Mouse (Mus musculus): Measurements from ENCODE around the gene D930020B18Rik.

DNA sequence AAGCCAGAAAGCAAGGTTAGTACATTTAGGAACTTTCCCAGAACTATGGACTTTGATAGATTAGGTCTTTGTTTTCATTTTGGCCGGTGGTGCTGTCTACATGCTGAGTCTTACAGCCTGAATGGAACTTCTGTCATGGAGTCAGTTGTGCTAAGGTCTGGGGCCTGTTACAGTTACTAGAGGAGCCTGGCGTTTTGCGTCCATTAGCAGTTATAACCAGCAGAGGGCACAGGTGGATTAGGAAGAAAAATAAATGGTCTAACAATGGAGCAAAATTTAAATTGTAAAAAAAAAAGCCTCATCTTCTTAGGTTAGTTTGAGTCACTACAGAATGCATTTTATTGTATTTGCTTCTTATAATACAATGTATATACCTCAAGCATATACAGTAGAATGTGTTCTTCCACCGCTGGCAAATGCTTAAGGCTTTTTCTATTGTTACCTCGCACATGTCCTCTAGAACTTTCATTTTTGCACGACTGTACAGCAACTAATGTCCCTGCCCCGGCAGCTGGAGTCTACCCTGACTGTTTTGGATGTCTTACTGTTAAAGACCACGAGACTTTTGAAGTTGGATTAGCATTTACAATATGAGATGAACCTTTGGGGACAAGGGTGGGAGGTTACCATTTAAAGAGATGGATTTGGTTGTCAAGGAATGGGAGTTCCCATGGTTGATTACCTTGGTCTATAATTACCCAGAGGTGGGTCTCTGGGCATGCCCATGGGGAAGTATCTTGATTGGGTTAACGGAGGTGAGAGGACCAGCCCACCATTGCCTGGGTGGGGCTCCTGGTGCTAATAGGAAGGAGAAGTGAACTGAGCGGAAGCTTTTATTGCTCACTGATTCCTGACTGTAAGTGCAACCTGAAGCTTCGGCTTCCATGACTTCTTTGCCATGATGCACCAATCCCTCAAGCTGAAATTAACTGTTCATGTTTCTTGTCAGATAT lies 60.2 kb downstream of the D930020B18Rik start:
- TF ChIP-seq CTCF (IDR thresholded peaks at IDR 0.05; ENCODE audit: low read depth) (peak; percentile 68), EP300 (IDR thresholded peaks at IDR 0.05; ENCODE audit: low read depth) (no peak)

All from liver, postnatal 0 days (tissue).